Mouse (Mus musculus): ENCODE data around the gene Pnpla7. TPM values are rescaled to one million over a fixed set of nuclear protein-coding genes. Genes with fewer than 3 reads are reported as not detected.

Pnpla7 gene
- total RNA-seq, 4 experiments from 2014 or later = 17.9 to 28.0 (median 26.6) TPM

DNA sequence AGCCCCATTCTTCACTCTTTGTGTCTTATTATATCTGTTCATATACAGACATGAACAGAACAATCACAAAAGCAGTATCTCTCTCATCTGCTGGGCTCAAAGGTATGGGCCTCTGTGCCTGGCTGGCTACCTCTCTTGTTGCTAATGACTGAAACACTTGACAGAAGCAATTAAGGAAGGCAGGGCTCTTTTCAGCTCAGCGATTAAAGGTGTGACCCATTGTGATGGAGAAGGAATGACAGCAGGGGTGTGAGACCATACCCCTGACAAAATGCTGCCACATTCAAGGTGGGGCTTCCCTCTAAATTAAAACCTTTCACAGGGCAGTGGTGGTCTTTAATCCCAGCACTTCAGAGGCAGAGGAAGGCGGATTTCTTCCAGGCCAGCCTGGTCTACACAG is 11.9 kb downstream of the Pnpla7 start:
- no peak for DNase-seq (ENCODE audit: low spot score in 2 of 2)

DNA sequence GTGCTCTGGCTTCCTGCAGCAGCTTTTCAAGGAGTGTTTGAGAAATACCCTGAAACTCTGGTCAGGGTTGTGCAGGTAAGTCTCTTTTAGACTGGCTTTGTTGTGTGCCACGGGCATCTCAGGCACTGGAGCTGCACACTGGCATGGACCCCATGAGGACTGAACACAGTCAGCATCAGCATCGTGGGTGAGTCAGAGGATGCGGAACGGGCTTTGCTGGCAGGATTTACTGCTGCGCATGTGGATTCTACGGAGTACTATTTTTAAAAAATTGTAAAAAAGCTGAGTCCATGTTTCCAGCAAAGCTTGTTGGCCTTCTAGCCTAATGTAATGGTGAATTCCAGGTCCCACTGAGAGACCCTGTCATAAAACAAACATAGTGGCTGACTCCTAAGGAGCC is 19.5 kb downstream of the Pnpla7 start:
- DNase-seq (ENCODE audit: low spot score in 2 of 2) = peak in 1 of 2 experiments; percentile 30

DNA sequence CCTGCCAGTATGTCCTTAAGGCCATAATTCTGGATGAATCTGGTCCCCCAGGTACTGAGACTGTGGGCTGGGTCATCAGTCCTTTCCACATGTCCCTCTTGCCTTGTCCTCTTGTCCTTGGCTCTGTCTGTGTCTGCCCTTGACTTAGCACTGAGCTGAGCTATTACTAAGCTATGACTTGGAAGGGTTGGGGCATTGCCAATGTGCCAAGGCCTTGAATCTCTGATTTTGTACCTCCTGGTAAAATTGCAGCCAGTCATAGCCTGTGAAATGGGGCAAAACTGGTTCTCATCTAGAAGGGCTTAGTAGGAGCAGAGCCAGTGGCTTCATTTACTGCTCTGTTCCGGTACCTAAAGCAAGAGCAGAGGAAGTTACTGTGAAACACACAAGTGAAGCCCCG is 20.6 kb downstream of the Pnpla7 start:
- DNase-seq (ENCODE audit: low spot score in 2 of 2) = no peak

- no peak for DNase-seq (ENCODE audit: low spot score in 2 of 2)
These were observed 24.9 kb downstream of the Pnpla7 start for GRCm38 (mm10) chr2:25000544-25001235.

DNA sequence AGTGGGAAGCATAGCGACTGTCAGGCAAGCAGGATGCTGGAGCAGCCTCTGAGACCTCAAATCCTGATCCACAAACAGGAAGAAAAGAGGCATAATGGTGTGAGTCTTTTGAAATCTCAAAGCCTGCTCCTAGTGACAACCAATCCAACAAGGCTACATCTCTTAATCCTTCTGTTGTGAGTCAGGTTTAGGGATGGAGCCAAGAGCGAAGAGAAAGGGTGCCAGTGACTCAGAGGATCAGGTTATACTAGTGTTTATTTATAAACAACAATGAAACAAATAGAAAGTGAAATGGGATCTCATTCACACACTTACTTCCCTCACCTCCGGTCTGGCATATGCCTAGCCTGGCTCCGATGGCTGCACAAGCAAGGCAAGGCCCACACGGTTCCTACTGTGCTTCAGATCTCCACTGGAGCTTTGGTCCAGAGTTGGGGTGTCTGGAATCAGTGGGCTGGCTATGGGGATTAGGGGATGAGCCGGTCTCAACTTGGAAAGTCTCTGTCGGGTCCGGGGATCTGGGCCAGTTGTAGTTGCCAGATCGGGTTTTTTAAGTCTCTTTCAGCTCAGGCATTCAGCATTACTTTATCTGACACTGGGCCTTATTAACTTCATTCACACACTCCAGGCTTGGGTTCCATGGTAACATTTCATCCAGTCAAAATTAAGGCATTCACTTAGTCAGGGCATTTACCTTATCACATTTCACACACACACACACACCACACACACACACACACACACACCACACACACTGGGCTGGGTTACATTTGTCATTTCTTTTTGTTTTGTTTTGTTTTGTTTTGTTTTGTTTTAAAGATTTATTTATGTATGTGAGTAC is 28.3 kb downstream of the Pnpla7 start:
- no peak for DNase-seq (ENCODE audit: low spot score in 2 of 2)

DNA sequence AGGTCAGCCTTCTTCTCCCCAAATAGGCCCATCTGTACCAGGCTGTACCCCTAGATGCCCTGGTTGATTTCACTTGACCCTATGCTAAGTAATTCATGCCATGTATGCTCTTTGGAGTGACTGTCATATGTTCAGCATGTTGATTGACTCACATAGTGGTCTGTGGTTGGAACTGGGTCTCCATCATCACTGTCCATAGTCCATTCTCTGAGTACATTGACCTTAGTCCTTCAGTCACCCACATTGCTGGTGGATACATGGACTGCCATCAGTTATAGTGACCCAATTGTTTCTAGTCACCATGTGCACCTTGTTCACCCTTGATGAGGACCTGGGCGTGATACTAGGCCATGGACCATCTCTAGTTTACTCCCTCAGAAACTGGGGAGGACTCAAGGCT is 30.9 kb downstream of the Pnpla7 start:
- DNase-seq (ENCODE audit: low spot score in 2 of 2) = no peak

- DNase-seq (ENCODE audit: low spot score in 2 of 2) = no peak
These were observed 32.4 kb downstream of the Pnpla7 start for GRCm38 (mm10) chr2:25008250-25008649.

- no peak for DNase-seq (ENCODE audit: low spot score in 2 of 2)
These were observed 46.8 kb downstream of the Pnpla7 start for GRCm38 (mm10) chr2:25022678-25023077.

DNA sequence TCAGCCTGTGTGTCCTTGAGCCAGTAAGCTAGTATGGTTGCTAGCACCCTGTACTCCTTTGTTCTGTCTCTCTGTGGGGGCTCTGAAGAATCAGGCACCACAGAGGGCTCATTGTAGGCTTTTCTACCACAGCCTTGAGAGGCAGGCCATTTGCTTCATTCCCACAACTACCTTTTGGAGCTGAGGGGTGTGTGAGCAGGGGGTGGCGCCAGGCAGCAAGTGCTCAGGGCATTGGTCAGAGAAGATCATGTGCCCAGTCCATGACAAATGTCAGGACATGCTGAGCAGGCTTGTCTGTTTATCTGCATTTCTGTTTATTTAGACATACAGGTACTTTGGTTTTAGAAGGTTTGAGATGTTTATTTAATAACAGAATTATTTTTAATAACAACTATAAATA is 49.3 kb downstream of the Pnpla7 start:
- no peak for DNase-seq (ENCODE audit: low spot score in 2 of 2)

- DNase-seq (ENCODE audit: low spot score in 2 of 2) = no peak
These were observed 59.2 kb downstream of the Pnpla7 start for GRCm38 (mm10) chr2:25034994-25035393.

DNA sequence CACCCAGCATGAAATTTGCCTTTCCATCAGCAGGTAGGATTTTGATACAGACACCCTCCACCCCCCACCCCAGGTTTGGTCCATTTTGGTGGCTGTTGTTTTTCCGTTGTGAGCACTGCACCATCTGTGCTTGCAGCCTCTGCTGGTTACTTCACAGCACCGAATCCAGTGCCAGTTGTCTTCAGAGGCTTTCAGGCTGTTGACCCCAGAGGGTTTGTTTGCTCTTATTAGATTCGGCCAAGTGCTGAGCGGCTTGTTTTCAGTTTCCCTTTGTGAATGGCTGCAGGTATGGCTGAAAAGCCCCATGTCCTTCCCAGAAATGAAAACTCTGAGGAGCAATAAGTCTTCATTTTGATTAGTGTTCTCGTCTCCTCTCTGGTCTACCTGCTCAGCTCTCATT is 64.3 kb downstream of the Pnpla7 start:
- no peak for DNase-seq (ENCODE audit: low spot score in 2 of 2)

- DNase-seq (ENCODE audit: low spot score in 2 of 2) = peak in 1 of 2 experiments; percentile 75
These were observed 75.1 kb downstream of the Pnpla7 start for GRCm38 (mm10) chr2:25050921-25051320.

- no peak for DNase-seq (ENCODE audit: low spot score in 2 of 2)
These were observed 75.6 kb downstream of the Pnpla7 start for GRCm38 (mm10) chr2:25051450-25051849.

DNA sequence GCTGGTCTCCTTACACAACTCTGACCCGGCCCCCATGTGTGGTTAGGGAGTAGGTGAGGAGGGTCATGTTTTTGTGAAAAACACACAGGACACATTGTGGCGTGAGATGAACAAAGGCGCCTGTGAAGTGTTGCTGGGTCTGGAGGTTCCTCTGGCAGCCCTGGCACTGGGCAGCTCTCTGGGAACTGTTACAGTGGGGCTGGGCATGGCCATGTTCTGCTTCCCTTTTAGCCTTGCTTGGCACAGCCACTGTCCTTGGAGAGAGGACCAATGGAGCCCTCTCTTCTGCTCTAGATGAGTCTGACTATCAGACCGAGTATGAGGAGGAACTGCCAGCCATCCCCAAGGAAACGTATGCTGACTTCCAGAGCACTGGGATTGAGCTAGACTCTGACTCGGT is 77.3 kb downstream of the Pnpla7 start:
- DNase-seq (ENCODE audit: low spot score in 2 of 2) = no peak

GRCm38 (mm10) chr2:25054221-25055067 is 78.6 kb downstream of the Pnpla7 start, which contains the start of gene Nsmf:
Gene Nsmf, plus strand, starts transcription at chr2:25054355.
- DNase-seq (ENCODE audit: low spot score in 2 of 2) = peak; percentile 75 to 82

DNA sequence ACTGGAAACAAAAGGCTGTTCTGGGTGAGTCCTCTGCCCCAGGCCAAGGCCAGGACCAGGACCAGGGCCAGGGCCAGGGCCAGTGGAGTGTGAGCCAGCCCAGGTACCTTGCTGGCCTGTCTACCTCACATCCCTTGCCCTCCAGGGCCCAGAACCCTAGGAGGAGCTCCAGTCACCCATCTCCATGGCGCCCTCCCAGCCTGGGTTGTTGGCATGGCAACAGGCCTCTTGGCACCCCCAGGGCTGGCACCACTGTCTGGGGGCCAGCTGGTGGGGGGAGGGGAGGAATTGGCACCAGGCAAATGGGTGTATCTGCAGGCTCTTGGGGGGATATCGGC is 79.2 kb downstream of the Pnpla7 start:
- DNase-seq (ENCODE audit: low spot score in 2 of 2) = peak; percentile 40 to 74

GRCm38 (mm10) chr2:25055409-25056155 is 79.7 kb downstream of the Pnpla7 start:
- no peak for DNase-seq (ENCODE audit: low spot score in 2 of 2)

DNA sequence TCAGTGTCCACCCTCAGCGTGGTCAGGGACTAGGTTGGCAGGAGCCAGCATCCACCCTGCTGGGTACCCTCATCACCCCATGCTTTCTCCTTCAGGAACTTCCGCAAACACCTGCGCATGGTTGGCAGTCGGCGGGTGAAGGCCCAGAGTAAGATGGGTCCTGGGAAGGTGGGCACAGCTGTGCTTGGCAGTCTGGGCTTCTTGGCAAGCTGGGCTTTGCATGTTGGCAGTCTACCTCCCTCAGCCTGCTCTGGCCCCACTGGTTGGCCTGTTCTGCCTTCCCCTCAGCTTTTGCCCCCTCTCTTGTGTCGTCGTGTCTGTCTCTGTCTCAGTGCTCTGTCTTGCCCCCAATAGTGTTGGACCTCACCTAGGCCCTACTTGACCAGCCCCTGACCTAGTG is 83.1 kb downstream of the Pnpla7 start:
- no peak for DNase-seq (ENCODE audit: low spot score in 2 of 2)

DNA sequence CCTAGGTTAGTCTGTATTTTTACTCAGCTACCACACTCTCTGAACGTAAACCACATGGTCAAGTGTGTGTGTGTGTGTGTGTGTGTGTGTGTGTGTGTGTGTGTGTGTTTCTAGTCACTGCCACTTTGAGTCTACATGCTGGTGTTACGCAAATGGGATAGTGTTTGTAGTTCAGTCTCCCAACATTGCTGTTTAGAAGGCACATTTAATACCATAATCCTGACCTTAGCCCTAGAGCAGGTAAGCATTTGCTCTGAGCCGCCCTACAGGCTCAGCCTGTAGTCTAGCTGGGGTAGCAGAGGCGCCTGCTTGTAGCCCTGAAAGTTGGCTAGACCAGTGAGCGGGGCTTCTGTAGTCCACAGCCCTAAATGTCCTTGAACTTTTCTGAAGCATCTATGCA is 87.7 kb downstream of the Pnpla7 start:
- no peak for DNase-seq (ENCODE audit: low spot score in 2 of 2)

GRCm38 (mm10) chr2:25064285-25064684 is 88.5 kb downstream of the Pnpla7 start:
- no peak for DNase-seq (ENCODE audit: low spot score in 2 of 2)

DNA sequence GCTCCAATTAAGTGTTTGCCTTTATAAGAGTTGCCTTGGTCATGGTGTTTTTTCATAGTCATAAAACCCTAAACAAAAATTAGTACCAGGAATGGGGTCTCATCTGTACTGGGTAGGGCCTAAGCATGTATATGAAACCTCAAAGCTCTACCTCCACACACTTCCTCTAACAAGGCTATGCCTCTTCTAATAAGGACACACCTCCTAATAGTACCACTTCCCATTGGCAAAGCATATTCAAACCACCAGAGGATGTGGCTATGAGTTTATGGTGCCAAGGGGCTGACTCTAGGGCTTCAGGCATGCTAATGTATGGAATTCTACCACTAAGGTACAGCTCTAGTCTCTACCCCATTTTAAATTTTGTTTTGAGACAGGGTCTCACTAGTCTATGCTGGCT is 89.7 kb downstream of the Pnpla7 start:
- DNase-seq (ENCODE audit: low spot score in 2 of 2) = no peak
